Mouse (Mus musculus): ENCODE measurements around the gene Foxm1.

DNA sequence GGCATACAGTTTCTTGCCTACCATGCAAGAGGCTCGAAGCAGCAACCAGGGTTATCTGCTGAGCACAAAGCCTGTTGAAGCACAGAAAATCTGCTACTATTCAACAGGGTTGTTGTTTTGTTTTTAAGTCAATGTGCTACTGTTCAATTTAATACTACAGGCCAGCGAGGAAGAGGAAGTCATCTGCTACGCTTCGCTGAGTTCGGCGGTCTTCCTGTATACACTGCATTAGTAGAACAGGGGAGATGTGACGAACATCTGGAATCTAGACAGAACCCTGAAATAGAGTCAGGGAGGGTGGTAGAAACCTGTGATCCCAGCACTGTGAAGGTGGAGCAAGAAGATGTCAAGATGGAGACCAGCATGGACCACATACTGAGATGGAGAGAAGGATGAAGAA, 21.0 kb downstream of the Foxm1 start:
- TF ChIP-seq CTCF (IDR thresholded peaks at IDR 0.05; ENCODE audit: low read depth) (no peak), EP300 (optimal IDR thresholded peaks at IDR 0.05) (no peak)
